Mouse (Mus musculus) MEL (cell line): ENCODE data around the gene Nrcam.

Experiments used
- MAX ChIP-seq: IDR thresholded peaks from 2 replicates; pipeline ENCODE4 v1.6.1; 2011; ENCODE audit warnings: low read length, improper control_type of control experiment
- POLR2A ChIP-seq, 2 experiments: IDR thresholded peaks; 2 replicates each; pipeline ENCODE4 v1.6.1; 2011 to 2012; ENCODE audit warnings: low read length in 2 of 2, mild to moderate bottlenecking in 2 of 2, control low read depth in 1 of 2, improper control_type of control experiment in 1 of 2, low read depth in 1 of 2, moderate library complexity in 1 of 2; ENCODE audit not compliant: control insufficient read depth in 1 of 2, insufficient read depth in 1 of 2, poor library complexity in 1 of 2
- SMC3 ChIP-seq: IDR thresholded peaks from 2 replicates; pipeline ENCODE4 v1.6.1; 2011; ENCODE audit warnings: low read depth, low read length, improper control_type of control experiment
- TAL1 ChIP-seq: IDR thresholded peaks from 2 replicates; pipeline ENCODE4 v1.6.1; 2012; ENCODE audit warnings: mild to moderate bottlenecking, inconsistent platforms, low read length, moderate library complexity, mixed read lengths
- TCF12 ChIP-seq: IDR thresholded peaks from 2 replicates; pipeline ENCODE4 v1.6.1; 2014; ENCODE audit warnings: low read depth, mild to moderate bottlenecking, inconsistent platforms, low read length, improper control_type of control experiment, moderate library complexity

- TF ChIP-seq TCF12 (no peak), POLR2A (IDR thresholded peaks at IDR 0.05; ENCODE audit: control insufficient read depth in 1 of 2, insufficient read depth in 1 of 2, low read depth in 1 of 2, low read length in 2 of 2, poor library complexity in 1 of 2) (no peak), SMC3 (no peak), TAL1 (no peak), MAX (no peak)
Observed at GRCm38 (mm10) chr12:44440230-44440629, 111.5 kb downstream of the Nrcam start.
